Mouse (Mus musculus): Measurements from ENCODE around the gene Dennd1c.
A peak's percentile ranks its signal among the peaks of the same experiment; 100 is the strongest.

Gene Dennd1c

DNA sequence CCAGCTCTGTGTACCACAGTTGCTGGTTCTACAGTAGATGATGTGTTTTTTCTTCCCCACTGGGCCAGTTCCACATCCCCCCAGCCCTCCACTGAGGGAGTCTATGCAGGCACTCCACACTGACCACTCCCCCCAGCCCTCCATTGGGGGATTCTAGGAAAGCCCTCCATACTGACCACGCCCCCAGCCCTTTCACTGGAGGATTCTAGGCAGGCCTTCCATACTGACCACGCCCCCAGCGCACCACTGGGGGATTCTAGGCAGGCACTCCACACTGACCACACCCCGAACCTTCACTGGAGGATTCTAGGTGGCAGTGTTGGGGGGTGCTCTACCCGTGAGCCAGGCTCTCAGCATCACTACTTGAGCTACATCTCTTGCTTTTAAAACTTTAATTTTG is 30.9 kb downstream of the Dennd1c start:
- DNase-seq (ENCODE audit: low spot score in 2 of 2): no peak

DNA sequence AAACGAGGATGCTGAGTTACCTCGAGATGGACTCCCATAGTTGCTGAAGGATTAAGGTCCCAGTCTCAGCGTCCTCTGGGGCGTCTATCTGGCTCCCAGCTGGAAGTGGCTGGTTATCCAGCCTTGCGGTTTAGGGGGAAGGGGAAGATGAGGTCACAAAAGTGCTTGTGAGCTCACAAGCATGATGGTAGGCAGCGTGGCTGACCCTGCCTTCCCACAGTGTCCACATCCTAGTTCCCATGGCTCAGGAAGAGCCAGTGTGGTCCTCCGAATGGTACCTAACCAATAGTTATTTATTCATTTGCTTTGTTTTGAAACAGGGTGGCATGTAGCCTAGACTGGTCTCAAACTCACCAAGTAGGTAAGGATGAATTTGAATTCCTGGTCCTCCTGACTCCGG is 36.8 kb downstream of the Dennd1c start, which contains the start of gene Slc25a41:
Gene Slc25a41 (minus strand): TSS at position 101 of the 400 bp plus-strand sequence.
- no peak for DNase-seq (ENCODE audit: low spot score in 2 of 2)

GRCm38 (mm10) chr17:57038978-57039377 is 39.3 kb downstream of the Dennd1c start:
- no peak for DNase-seq (ENCODE audit: low spot score in 2 of 2)

DNA sequence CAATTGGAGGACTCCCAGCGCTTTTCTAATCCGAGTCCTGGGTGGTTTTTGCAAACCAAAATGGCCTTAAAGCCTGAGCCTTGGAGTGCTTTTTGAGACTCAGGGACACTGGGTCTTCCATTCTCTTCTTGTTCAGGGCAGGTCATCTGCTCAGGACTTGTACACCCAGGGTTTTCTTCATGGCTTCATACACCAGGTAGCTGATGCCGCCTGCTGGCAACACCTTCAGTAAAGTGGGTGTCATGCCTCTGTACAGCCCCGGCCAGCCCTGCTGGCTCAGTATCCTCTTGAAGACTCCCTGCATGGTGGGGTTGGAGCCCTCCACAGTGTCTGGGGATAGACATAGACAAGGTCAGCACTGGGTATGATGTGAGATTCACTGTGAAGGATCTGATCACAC is 45.5 kb downstream of the Dennd1c start:
- DNase-seq (ENCODE audit: low spot score in 2 of 2): no peak

DNA sequence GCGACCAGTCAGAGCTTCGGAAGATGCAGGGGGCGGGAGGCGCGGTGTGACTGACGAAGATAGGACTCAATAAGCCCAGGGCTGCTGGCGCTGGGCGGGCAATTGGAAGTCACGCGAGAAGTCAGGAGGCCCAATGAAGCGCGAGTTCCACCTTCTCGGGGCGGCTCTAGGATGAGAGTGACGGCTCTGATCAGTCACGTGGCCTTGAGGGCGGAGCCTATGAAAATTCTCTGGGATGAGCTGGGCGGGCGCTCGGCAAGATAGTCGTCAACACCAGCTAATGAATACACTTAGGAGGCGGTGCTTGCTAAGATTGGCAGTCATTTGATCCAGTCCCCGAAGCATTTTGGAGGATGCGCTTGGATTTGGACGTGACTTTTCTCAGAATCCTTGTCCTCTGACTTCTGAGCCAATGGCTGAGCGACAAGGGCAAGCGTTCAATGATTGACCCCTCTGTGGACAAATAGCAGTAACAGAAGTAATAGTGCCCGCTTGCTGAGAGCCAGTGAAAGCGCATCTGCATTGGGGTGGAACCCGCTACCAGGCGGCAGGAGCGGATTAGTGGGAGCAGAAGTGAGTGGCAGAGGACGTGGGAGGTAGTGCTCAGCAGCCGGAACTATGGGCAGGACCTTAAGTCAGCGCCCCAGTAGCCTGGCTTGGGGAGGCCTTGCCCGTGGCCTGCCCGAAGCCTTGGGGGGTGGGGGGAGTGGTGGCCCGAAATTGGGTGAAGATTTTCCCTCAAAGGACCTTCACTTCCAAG is 46.5 kb downstream of the Dennd1c start:
- peak; percentile 100 for DNase-seq (ENCODE audit: low spot score in 2 of 2)

- peak in 1 of 2 experiments; percentile 28 for DNase-seq (ENCODE audit: low spot score in 2 of 2)
These were observed 47.2 kb downstream of the Dennd1c start, which contains the start of gene Khsrp for GRCm38 (mm10) chr17:57030931-57031660. Gene Khsrp (minus strand): TSS chr17:57031522.

DNA sequence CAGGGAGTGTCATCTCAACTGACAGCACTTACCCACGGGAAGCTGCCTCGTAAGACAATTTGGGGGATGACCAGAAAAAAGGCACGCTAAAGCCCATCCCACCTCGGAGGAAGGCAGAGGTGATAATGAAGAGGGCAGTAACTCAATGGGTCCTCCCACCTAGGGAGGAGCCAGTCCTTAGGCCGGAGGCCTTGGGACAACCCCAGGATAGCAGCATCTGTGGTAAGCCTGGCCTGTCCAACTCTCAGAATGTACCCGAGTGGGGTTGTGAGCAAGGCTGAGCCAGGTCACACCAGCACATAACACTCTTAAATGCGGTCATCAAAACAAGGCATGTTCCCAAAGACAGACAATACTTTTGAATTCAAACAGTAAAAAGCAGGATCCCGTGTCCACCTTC is 48.6 kb downstream of the Dennd1c start:
- DNase-seq (ENCODE audit: low spot score in 2 of 2): no peak

- no peak for DNase-seq (ENCODE audit: low spot score in 2 of 2)
These were observed 50.8 kb downstream of the Dennd1c start for GRCm38 (mm10) chr17:57027471-57027870.

DNA sequence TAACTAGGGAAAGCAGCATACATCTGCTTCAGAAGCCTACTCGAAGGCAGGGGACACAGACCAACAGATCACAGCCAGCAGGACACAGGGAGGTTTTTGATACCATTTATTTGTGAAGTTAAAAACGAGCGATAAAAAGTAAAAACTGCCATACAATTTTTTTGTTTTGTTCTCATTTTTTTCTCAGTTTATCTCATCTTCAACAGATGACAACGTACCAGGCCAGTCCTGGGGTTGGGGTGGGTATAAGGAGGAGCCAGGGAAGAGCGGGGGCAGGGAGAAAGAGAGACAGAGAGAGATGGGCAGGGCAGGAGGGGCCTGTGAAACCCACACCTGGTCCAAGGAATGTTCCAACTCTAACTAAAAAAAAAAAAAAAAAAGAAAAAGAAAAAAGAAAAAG is 57.4 kb downstream of the Dennd1c start:
- no peak for DNase-seq (ENCODE audit: low spot score in 2 of 2)

DNA sequence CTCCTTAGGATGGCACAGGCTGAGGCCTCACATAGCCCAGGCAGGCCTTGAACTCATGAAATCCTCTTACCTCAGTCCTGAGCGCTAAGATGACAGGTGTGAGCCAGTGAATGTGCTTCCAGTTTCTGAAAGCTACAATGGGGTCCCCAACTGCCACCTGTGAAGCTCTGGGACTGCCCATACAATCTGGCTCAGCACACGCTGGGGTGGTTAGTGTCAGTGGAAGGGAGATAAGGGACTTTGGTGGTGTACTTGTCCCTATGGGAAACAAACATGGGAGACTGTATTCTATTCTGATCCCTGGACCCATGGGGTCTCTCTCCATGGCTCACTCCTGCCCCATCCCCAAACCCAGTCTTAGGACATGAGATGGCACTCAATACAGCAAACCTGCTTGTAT is 58.6 kb downstream of the Dennd1c start:
- DNase-seq (ENCODE audit: low spot score in 2 of 2): no peak
